Mouse (Mus musculus): ENCODE measurements around the gene Slc26a5. TPM values are rescaled to one million over a fixed set of nuclear protein-coding genes. Genes with fewer than 3 reads are reported as not detected.

The Slc26a5 gene
- polyA plus RNA-seq, 1 experiment from 2014 or later: not detected

DNA sequence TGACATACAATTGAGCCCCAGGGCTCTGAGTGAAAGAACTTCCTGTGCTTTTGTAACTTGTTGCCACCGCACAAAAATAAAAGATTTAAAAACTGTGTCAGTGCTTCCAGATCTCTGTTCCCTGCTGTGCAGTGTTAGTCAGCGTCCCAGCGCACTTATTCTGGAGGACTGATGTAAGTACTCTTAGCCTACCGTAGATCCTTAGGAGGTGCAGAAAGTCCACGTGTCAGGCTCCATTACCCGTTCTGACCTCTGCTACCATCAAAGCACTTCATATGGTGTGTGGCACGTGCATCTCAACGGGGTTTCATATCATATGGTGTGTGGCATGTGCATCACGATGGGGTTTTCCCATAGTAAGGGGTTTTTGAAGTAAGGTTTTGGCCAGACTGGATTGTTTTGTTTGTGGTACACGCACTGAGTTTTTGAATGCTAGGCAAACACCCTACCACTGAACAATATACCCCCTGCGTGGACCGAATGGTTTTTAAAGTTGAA, 61.7 kb downstream of the Slc26a5 start:
- Histone ChIP-seq H3K4me1 (replicated peaks) (no peaks in the 10 kb centered on the region), H3K9ac (no peak overlapping the region), H3K36me3 (peaks cover 54% of the 10 kb centered on the region), H3K27me3 (no peaks in the 10 kb centered on the region), H3K4me3 (no peak overlapping the region), H3K9me3 (no peaks in the 10 kb centered on the region), H3K4me2 (no peak overlapping the region), H3K27ac (replicated peaks) (no peak overlapping the region)
- no peak for ATAC-seq (ENCODE audit: low read depth)
- WGBS: 86% methylated on average over 12 of the region's 12 CpGs

- peaks cover 60% of the 10 kb centered on the region for H3K36me3 ChIP-seq
These were observed 62.5 kb downstream of the Slc26a5 start for GRCm38 (mm10) chr5:21802907-21803306.

GRCm38 (mm10) chr5:21792166-21792565, 73.2 kb downstream of the Slc26a5 start:
- no peak overlapping the region for H3K27ac ChIP-seq (replicated peaks)
- peaks cover 30% of the 10 kb centered on the region for H3K4me1 ChIP-seq (replicated peaks)
- H3K9ac ChIP-seq: no peak overlapping the region
- H3K27me3 ChIP-seq: no peaks in the 10 kb centered on the region
- H3K4me2 ChIP-seq: no peak overlapping the region
- peaks cover 33% of the 10 kb centered on the region for H3K36me3 ChIP-seq
- no peak overlapping the region for H3K4me3 ChIP-seq
- no peaks in the 10 kb centered on the region for H3K9me3 ChIP-seq
- no peak for ATAC-seq (ENCODE audit: low read depth)

More at GRCm38 (mm10) chr5:21802907-21803306, 62.5 kb downstream of the Slc26a5 start:
- ATAC-seq (ENCODE audit: low read depth): no peak
- Histone ChIP-seq H3K27ac (replicated peaks) (no peak overlapping the region), H3K27me3 (no peaks in the 10 kb centered on the region), H3K4me1 (replicated peaks) (no peaks in the 10 kb centered on the region), H3K4me3 (no peak overlapping the region), H3K4me2 (no peak overlapping the region), H3K9me3 (no peaks in the 10 kb centered on the region), H3K9ac (no peak overlapping the region)
- WGBS: 90% methylated on average over 9 of the region's 9 CpGs

DNA sequence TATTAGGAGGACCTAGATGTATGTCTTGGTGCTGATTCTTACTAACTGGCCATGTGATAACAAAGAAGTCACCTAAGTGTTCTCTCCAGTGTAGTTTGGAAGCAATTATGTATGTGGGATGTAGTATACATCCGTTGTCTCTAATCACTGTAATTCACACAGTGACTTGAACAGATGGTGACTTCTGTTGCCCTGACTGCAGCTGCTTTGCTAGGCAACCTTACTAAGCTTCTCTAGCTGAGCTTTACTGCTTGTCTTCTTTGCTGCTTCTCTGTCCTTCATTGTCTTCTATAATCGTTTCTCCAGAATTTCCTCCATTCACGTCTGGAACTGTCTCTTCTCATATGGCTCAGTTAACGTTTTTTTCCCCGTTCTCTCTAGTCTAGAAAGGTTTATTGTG, 76.3 kb downstream of the Slc26a5 start:
- Histone ChIP-seq H3K36me3 (peaks cover 15% of the 10 kb centered on the region), H3K4me3 (no peak overlapping the region), H3K27me3 (no peaks in the 10 kb centered on the region), H3K9me3 (no peaks in the 10 kb centered on the region), H3K4me2 (no peak overlapping the region), H3K9ac (no peak overlapping the region), H3K4me1 (replicated peaks) (peaks cover 44% of the 10 kb centered on the region), H3K27ac (replicated peaks) (no peak overlapping the region)
- 51% methylated on average over 5 of the region's 5 CpGs for WGBS
- no peak for ATAC-seq (ENCODE audit: low read depth)

GRCm38 (mm10) chr5:21787186-21788105, 78.0 kb downstream of the Slc26a5 start:
- WGBS: 40% methylated on average over 11 of the region's 11 CpGs
- no peak for ATAC-seq (ENCODE audit: low read depth)
- H3K27ac ChIP-seq (replicated peaks): peak overlapping the region; percentile 90; the same call in 1 of the 2 replicates

GRCm38 (mm10) chr5:21786258-21787185, 78.9 kb downstream of the Slc26a5 start:
- 2% methylated on average over 50 of the region's 51 CpGs for WGBS
- Histone ChIP-seq H3K27me3 (no peaks in the 10 kb centered on the region), H3K27ac (replicated peaks) (peak overlapping the region; percentile 90), H3K36me3 (peaks cover 21% of the 10 kb centered on the region), H3K9ac (peak overlapping the region; percentile 95), H3K9me3 (no peaks in the 10 kb centered on the region), H3K4me1 (replicated peaks) (peaks cover 46% of the 10 kb centered on the region), H3K4me2 (peak overlapping the region; percentile 99), H3K4me3 (peak overlapping the region; percentile 94)
- peak; percentile 82 for ATAC-seq (ENCODE audit: low read depth)

More at GRCm38 (mm10) chr5:21787186-21788105, 78.0 kb downstream of the Slc26a5 start:
- no peaks in the 10 kb centered on the region for H3K9me3 ChIP-seq
- peaks cover 46% of the 10 kb centered on the region for H3K4me1 ChIP-seq (replicated peaks)
- H3K4me3 ChIP-seq: peak overlapping the region; percentile 94
- H3K27me3 ChIP-seq: no peaks in the 10 kb centered on the region
- peaks cover 19% of the 10 kb centered on the region for H3K36me3 ChIP-seq
- peak overlapping the region; percentile 99 for H3K4me2 ChIP-seq
- H3K9ac ChIP-seq: peak overlapping the region; percentile 95

DNA sequence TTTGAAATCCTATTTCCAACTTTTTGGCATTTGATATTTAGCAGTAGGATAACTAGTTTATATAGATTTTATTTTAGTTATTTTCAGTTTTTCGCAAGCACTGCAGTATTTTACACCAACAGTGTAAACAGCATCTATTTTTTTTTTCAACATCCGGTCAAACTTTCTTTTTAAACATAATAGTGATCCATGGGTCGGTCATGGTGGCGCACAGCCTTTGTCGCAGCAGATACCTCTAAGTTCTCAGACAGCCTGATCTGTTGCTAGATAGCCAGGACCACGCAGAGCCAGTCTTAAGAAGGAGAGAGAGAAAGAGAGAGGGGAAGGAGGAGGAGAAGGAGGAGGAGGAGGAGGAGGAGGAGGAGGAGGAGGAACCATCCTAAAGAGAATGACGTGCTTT, 79.6 kb downstream of the Slc26a5 start:
- Histone ChIP-seq H3K4me1 (replicated peaks) (peaks cover 46% of the 10 kb centered on the region), H3K4me2 (peak overlapping the region; percentile 99), H3K9me3 (no peaks in the 10 kb centered on the region), H3K4me3 (no peak overlapping the region), H3K36me3 (peaks cover 28% of the 10 kb centered on the region), H3K27me3 (no peaks in the 10 kb centered on the region), H3K27ac (replicated peaks) (no peak overlapping the region), H3K9ac (no peak overlapping the region)
- ATAC-seq (ENCODE audit: low read depth): no peak
- 84% methylated on average over 7 of the region's 7 CpGs for WGBS

DNA sequence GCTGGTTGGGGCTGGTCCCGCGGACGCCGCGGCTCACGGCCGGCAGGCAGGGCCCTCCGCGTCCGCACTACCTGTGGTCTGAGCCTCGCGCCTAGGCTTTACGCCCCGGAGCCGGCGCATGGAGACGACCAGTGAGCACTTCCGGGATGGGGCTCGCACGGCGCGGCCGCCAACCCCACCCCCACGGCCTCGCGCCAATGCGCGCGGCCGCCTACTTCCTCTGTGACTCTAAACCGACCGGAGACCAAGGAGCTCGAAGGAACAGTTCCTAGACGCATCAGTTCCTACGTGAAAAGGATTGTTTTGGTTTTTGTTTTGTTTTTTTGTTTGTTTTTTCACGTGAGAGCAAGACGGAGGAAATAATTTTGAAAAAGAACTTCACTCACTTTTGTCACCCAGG, 80.4 kb downstream of the Slc26a5 start, which contains the start of the genes Dnajc2 and Psmc2:
TSS of gene Dnajc2 (minus strand) at position 199 of the 400 bp plus-strand sequence.
TSS of gene Psmc2 (plus strand) at position 231 of the 400 bp plus-strand sequence.
- H3K4me3 ChIP-seq: peak within 1 kb of the TSS; percentile 96
- WGBS: under 1% methylated on average over 37 of the region's 37 CpGs
- peak within 1 kb of the TSS; percentile 99 for H3K4me2 ChIP-seq
- ATAC-seq (ENCODE audit: low read depth): peak; percentile 96
- H3K27ac ChIP-seq (replicated peaks): peak within 1 kb of the TSS; percentile 90
- H3K4me1 ChIP-seq (replicated peaks): peaks cover 45% of the 10 kb centered on the region
- H3K27me3 ChIP-seq: no peaks in the 10 kb centered on the region
- H3K9ac ChIP-seq: peak within 1 kb of the TSS; percentile 88
- H3K36me3 ChIP-seq: peaks cover 35% of the 10 kb centered on the region
- no peaks in the 10 kb centered on the region for H3K9me3 ChIP-seq

GRCm38 (mm10) chr5:21784161-21785052, 81.0 kb downstream of the Slc26a5 start:
- Histone ChIP-seq H3K27me3 (no peaks in the 10 kb centered on the region), H3K4me1 (replicated peaks) (peaks cover 39% of the 10 kb centered on the region), H3K36me3 (peaks cover 40% of the 10 kb centered on the region), H3K4me3 (peak overlapping the region; percentile 96), H3K27ac (replicated peaks) (peak overlapping the region; percentile 81), H3K4me2 (peak overlapping the region; percentile 99), H3K9me3 (no peaks in the 10 kb centered on the region), H3K9ac (peak overlapping the region; percentile 88)
- peak; percentile 85 for ATAC-seq (ENCODE audit: low read depth)
- WGBS: 1% methylated on average over 43 of the region's 51 CpGs

GRCm38 (mm10) chr5:21776491-21776890, 88.9 kb downstream of the Slc26a5 start:
- Histone ChIP-seq H3K27me3 (no peaks in the 10 kb centered on the region), H3K9me3 (no peaks in the 10 kb centered on the region), H3K36me3 (peaks cover 68% of the 10 kb centered on the region), H3K9ac (no peak overlapping the region), H3K27ac (replicated peaks) (no peak overlapping the region), H3K4me3 (no peak overlapping the region), H3K4me2 (no peak overlapping the region), H3K4me1 (replicated peaks) (no peaks in the 10 kb centered on the region)
- 95% methylated on average over 6 of the region's 6 CpGs for WGBS
- no peak for ATAC-seq (ENCODE audit: low read depth)

- ATAC-seq (ENCODE audit: low read depth): no peak
- Histone ChIP-seq H3K36me3 (peaks cover 69% of the 10 kb centered on the region), H3K4me1 (replicated peaks) (no peaks in the 10 kb centered on the region), H3K27me3 (no peaks in the 10 kb centered on the region), H3K4me3 (no peak overlapping the region), H3K4me2 (no peak overlapping the region), H3K9me3 (no peaks in the 10 kb centered on the region), H3K9ac (no peak overlapping the region), H3K27ac (replicated peaks) (no peak overlapping the region)
- 93% methylated on average over 6 of the region's 6 CpGs for WGBS
These were observed 95.6 kb downstream of the Slc26a5 start for GRCm38 (mm10) chr5:21769841-21770240.
